Mouse (Mus musculus) intestine, embryonic 16.5 days (tissue): ENCODE data around the gene Acvr1b. TPM values are rescaled to one million over a fixed set of nuclear protein-coding genes. Genes with fewer than 3 reads are reported as not detected.

Source experiments
- ATAC-seq: fragments of 200-750 bp; cut with Nextera tagmentation; 2 replicates; pipeline ENCODE4 v1.8.0; 2017; ENCODE audit warnings: moderate TSS enrichment, moderate library complexity
- H3K27ac ChIP-seq: fragments of 300-500 bp; sonication (generic); 2 replicates; pipeline ENCODE4 v1.5.1; 2014; ENCODE audit warnings: mild to moderate bottlenecking, low read length
- H3K27me3 ChIP-seq: fragments of 300-500 bp; sonication (generic); replicated peaks from 2 replicates; pipeline ENCODE4 v1.6.1; 2014; ENCODE audit warnings: low read length, control low read depth, mixed read lengths; ENCODE audit not compliant: control insufficient read depth, insufficient read depth
- H3K36me3 ChIP-seq: fragments of 300-500 bp; sonication (generic); 2 replicates; pipeline ENCODE4 v1.6.1; 2014; ENCODE audit warnings: low read length, control low read depth; ENCODE audit not compliant: control insufficient read depth, insufficient read depth
- H3K4me1 ChIP-seq: fragments of 300-500 bp; sonication (generic); 2 replicates; pipeline ENCODE4 v1.6.1; 2014; ENCODE audit warnings: low read length, control low read depth, mixed read lengths; ENCODE audit not compliant: control insufficient read depth, insufficient read depth
- H3K4me2 ChIP-seq: fragments of 300-500 bp; sonication (generic); 2 replicates; pipeline ENCODE4 v1.6.1; 2014; ENCODE audit warnings: low read depth, low read length, control low read depth
- H3K4me3 ChIP-seq: fragments of 300-500 bp; sonication (generic); 2 replicates; pipeline ENCODE4 v1.5.1; 2014; ENCODE audit warnings: mild to moderate bottlenecking, low read length
- H3K9ac ChIP-seq: fragments of 300-500 bp; sonication (generic); 2 replicates; pipeline ENCODE4 v1.6.1; 2014; ENCODE audit warnings: low read depth, low read length
- H3K9me3 ChIP-seq: fragments of 300-500 bp; sonication (generic); 2 replicates; pipeline ENCODE4 v1.6.1; 2016; ENCODE audit warnings: low read length, control low read depth; ENCODE audit not compliant: control insufficient read depth
- WGBS: fragments of 180-500 bp; shearing (Covaris S2); extraction: QIAGEN DNeasy Blood & Tissue Kit; methylation state at CpG from one replicate; pipeline ENCODE4 v1.1.7; 2014; 5-methylcytosine and 5-hydroxymethylcytosine counted together
- polyA plus RNA-seq: library from polyadenylated mRNA; unstranded; fragments of >200 nt; fragmentation: Nextera tagmentation; extraction: Ambion mirVana; gene quantifications from 2 replicates; pipeline ENCODE4 v1.2.1, GENCODE M21; 2015

Acvr1b gene
- polyA plus RNA-seq, 1 experiment from 2014 or later, result 10.4 TPM

GRCm38 (mm10) chr15:101133993-101134704 lies 39.7 kb upstream of the Acvr1b start:
- Histone ChIP-seq H3K27ac (peak overlapping the region; percentile 89), H3K4me1 (peaks cover 49% of the 10 kb centered on the region), H3K4me2 (peak overlapping the region; percentile 46), H3K27me3 (no peaks in the 10 kb centered on the region), H3K9ac (peak overlapping the region; percentile 61), H3K9me3 (no peaks in the 10 kb centered on the region), H3K36me3 (peaks cover 5% of the 10 kb centered on the region), H3K4me3 (peak overlapping the region; percentile 45)
- ATAC-seq, result peak; percentile 68
- WGBS, result 21% methylated on average over 15 of the region's 15 CpGs

DNA sequence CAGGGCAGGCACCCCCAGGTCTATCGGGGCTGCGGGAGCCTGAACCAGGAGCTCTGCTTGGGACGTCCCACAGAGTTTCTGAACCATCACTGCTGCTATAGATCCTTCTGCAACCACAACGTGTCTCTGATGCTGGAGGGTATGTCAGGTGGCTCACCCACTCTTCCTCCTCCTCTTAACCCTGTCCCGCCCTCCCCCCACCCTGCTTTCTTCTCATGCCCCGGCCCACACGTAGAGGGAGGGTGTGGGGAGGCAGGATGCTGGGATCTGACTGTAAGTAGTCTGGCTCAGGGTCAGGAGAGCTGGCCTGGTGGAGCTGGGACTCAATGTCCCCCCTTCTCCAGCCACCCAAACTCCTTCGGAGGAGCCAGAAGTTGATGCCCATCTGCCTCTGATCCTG lies 38.5 kb upstream of the Acvr1b start:
- Histone ChIP-seq H3K36me3 (peaks cover 5% of the 10 kb centered on the region), H3K27me3 (no peaks in the 10 kb centered on the region), H3K27ac (peak overlapping the region; percentile 65), H3K4me3 (peak overlapping the region; percentile 45), H3K4me2 (peak overlapping the region; percentile 46), H3K9ac (peak overlapping the region; percentile 61), H3K4me1 (peaks cover 54% of the 10 kb centered on the region), H3K9me3 (no peaks in the 10 kb centered on the region)
- 47% methylated on average over 8 of the region's 8 CpGs for WGBS
- no peak for ATAC-seq

- no peak overlapping the region for H3K27ac ChIP-seq
- ATAC-seq, result no peak
- WGBS, result 82% methylated on average over 11 of the region's 11 CpGs
- peaks cover 54% of the 10 kb centered on the region for H3K4me1 ChIP-seq
- H3K4me3 ChIP-seq, result no peak overlapping the region
- H3K4me2 ChIP-seq, result no peak overlapping the region
- peaks cover 5% of the 10 kb centered on the region for H3K36me3 ChIP-seq
- H3K27me3 ChIP-seq, result no peaks in the 10 kb centered on the region
- no peaks in the 10 kb centered on the region for H3K9me3 ChIP-seq
- no peak overlapping the region for H3K9ac ChIP-seq
Measured at GRCm38 (mm10) chr15:101137455-101137854, 36.4 kb upstream of the Acvr1b start.

DNA sequence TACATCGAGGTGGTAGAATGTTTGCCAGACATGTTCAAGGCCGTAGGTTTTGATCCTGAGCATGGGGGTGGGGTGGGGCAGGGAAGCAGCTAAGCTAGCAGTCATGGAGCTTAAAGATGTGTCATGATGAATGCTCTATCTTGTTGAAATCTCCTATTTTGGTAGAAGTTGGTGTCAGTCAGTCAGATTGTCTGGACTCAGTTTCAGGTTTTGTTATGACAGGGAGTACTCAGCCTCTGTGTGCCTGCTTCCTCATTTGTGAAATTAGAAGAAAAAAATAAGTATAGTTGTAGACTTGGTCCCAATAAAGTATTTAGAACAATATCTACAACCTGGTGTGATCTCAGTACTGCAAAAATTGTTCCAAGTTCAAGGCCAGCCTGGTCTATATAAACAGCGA lies 35.2 kb upstream of the Acvr1b start:
- no peak overlapping the region for H3K4me2 ChIP-seq
- WGBS, result 60% methylated on average over 3 of the region's 3 CpGs
- H3K4me1 ChIP-seq, result peaks cover 56% of the 10 kb centered on the region
- no peak overlapping the region for H3K27ac ChIP-seq
- no peak overlapping the region for H3K9ac ChIP-seq
- peaks cover 5% of the 10 kb centered on the region for H3K36me3 ChIP-seq
- ATAC-seq, result no peak
- no peaks in the 10 kb centered on the region for H3K27me3 ChIP-seq
- H3K9me3 ChIP-seq, result no peaks in the 10 kb centered on the region
- no peak overlapping the region for H3K4me3 ChIP-seq

DNA sequence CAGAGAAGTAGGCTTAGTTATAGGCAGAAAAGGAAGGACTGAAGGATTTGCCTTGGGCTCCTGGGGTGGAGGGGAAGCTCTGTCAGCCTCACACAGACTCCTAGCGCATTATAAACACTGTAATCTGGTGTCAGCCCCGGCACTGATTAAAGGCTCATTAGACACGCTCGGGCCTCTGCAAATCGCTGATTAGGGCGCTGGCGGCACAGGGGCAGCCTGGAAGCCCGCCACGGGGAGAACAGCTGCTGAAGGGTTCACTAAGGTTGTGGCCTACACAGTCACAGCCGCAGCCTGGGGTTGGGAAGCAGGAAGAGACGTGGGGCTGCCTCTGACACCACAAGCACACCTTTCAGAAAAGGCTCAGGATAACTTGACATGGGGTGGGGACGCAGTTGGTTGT lies 34.0 kb upstream of the Acvr1b start:
- H3K36me3 ChIP-seq, result peaks cover 5% of the 10 kb centered on the region
- 23% methylated on average over 12 of the region's 12 CpGs for WGBS
- no peak overlapping the region for H3K4me3 ChIP-seq
- H3K9me3 ChIP-seq, result no peaks in the 10 kb centered on the region
- peak overlapping the region; percentile 23 for H3K9ac ChIP-seq
- peaks cover 54% of the 10 kb centered on the region for H3K4me1 ChIP-seq
- H3K27me3 ChIP-seq, result no peaks in the 10 kb centered on the region
- peak overlapping the region; percentile 53 for H3K27ac ChIP-seq
- H3K4me2 ChIP-seq, result peak overlapping the region; percentile 19; the same call in 1 of the 2 replicates
- ATAC-seq, result peak; percentile 10

DNA sequence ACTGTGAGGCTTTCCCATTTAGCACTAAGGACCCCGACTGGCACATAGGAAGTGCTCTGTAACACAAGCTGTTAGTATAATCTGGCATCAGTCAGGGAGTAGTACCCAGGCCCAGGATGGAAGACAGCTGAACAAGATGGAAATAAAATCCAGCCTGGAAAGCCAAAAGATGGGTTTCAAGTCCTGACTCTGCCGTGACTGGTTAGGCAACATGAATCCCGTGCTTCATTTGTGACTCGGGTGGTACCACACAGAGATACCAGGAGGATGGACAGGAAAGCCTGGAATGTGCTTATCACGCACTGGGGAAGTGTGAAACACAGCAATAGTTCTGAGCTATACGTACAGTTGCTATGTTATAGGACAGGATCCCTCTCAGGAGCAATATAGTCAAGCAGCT lies 33.3 kb upstream of the Acvr1b start:
- Histone ChIP-seq H3K27ac (peak overlapping the region; percentile 53), H3K9ac (peak overlapping the region; percentile 37; the same call in 1 of the 2 replicates), H3K4me2 (peak overlapping the region; percentile 47), H3K9me3 (no peaks in the 10 kb centered on the region), H3K4me3 (0 out of 2 replicates have a peak overlapping the region, but pooled peaks have one; percentile 9), H3K27me3 (no peaks in the 10 kb centered on the region), H3K4me1 (peaks cover 58% of the 10 kb centered on the region), H3K36me3 (peaks cover 5% of the 10 kb centered on the region)
- 48% methylated on average over 6 of the region's 6 CpGs for WGBS
- no peak for ATAC-seq

DNA sequence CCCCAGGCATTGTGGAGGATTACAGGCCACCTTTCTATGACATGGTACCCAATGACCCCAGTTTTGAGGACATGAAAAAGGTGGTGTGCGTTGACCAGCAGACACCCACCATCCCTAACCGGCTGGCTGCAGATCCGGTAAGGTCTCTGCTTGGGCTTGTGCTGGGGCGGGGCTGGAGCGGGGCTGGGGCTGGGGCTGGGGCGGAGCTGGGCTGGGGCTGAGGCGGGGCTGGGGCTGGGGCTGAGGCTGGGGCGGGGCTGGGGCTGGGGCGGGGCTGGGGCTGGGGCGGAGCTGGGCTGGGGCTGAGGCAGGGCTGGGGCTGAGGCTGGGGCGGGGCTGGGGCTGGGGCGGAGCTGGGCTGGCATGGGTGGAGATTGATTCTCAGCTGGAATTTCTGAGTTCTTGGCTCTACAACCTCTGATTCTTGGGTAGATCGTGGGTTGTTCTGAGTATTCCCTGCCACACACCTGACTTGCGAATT lies 32.8 kb upstream of the Acvr1b start:
- Histone ChIP-seq H3K36me3 (peaks cover 5% of the 10 kb centered on the region), H3K9ac (0 out of 2 replicates have a peak overlapping the region, but pooled peaks have one; percentile 37), H3K4me2 (peak overlapping the region; percentile 47), H3K9me3 (no peaks in the 10 kb centered on the region), H3K4me3 (0 out of 2 replicates have a peak overlapping the region, but pooled peaks have one; percentile 9), H3K4me1 (peaks cover 63% of the 10 kb centered on the region), H3K27ac (peak overlapping the region; percentile 53), H3K27me3 (no peaks in the 10 kb centered on the region)
- ATAC-seq, result peak; percentile 57
- 4% methylated on average over 7 of the region's 14 CpGs for WGBS

GRCm38 (mm10) chr15:101142672-101143071 lies 31.2 kb upstream of the Acvr1b start:
- Histone ChIP-seq H3K4me2 (no peak overlapping the region), H3K27me3 (no peaks in the 10 kb centered on the region), H3K9me3 (no peaks in the 10 kb centered on the region), H3K27ac (no peak overlapping the region), H3K4me1 (peaks cover 70% of the 10 kb centered on the region), H3K4me3 (no peak overlapping the region), H3K9ac (no peak overlapping the region), H3K36me3 (no peaks in the 10 kb centered on the region; the same call in 1 of the 2 replicates)
- no peak for ATAC-seq
- 57% methylated on average over 8 of the region's 8 CpGs for whole genome bisulfite sequencing

DNA sequence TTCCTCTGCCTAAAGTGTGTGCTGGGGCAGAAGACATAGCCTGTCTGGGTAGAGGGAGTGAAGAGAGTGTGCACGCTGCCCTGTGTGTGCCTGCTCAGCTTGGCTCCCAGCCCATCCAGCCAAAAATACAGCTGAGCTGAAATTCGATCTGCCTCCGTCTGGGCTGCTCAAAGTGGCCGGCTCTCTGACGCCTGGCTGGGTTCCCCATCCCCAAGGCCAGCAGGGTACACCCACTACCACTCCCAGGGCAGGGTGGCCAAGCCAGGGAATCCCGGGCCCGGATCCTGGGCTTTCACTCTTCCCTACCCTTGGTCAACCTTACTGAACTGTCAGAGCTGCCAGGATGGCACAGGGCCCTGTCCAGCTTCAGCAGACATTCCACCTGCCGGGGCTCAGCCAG lies 30.4 kb upstream of the Acvr1b start:
- H3K9ac ChIP-seq, result peak overlapping the region; percentile 67
- no peaks in the 10 kb centered on the region; the same call in 1 of the 2 replicates for H3K36me3 ChIP-seq
- H3K27ac ChIP-seq, result peak overlapping the region; percentile 31; the same call in 1 of the 2 replicates
- WGBS, result 32% methylated on average over 8 of the region's 8 CpGs
- ATAC-seq, result no peak
- peaks cover 72% of the 10 kb centered on the region for H3K4me1 ChIP-seq
- H3K4me3 ChIP-seq, result no peak overlapping the region
- no peaks in the 10 kb centered on the region for H3K27me3 ChIP-seq
- peak overlapping the region; percentile 4; the same call in 1 of the 2 replicates for H3K4me2 ChIP-seq
- H3K9me3 ChIP-seq, result no peaks in the 10 kb centered on the region
